Mouse (Mus musculus) layer of hippocampus, adult 9-11 months (tissue): ENCODE measurements around the gene Siah1b.

Source experiments
- DNase-seq: peaks from one replicate; pipeline ENCODE4 v3.0.0; 2022

The Siah1b gene

GRCm38 (mm10) chrX:164076040-164076775 is at the start of gene Siah1b:
Siah1b (minus strand) TSS chrX:164076493.
- DNase-seq, result peak; percentile 96

GRCm38 (mm10) chrX:164123942-164124341 is 47.6 kb upstream of the Siah1b start:
- no peak for DNase-seq

GRCm38 (mm10) chrX:164113744-164114143 is 37.5 kb upstream of the Siah1b start:
- DNase-seq, result no peak

- DNase-seq, result no peak
Observed at GRCm38 (mm10) chrX:164111146-164111545, 34.9 kb upstream of the Siah1b start.

- no peak for DNase-seq
Observed at GRCm38 (mm10) chrX:164102656-164103055, 26.4 kb upstream of the Siah1b start.

GRCm38 (mm10) chrX:164102198-164102597 is 25.9 kb upstream of the Siah1b start:
- no peak for DNase-seq

- no peak for DNase-seq
Observed at GRCm38 (mm10) chrX:164101483-164101882, 25.2 kb upstream of the Siah1b start.

GRCm38 (mm10) chrX:164095838-164096237 is 19.5 kb upstream of the Siah1b start:
- DNase-seq, result no peak

- no peak for DNase-seq
Observed at GRCm38 (mm10) chrX:164093435-164093834, 17.1 kb upstream of the Siah1b start.

GRCm38 (mm10) chrX:164092300-164093169 is 16.2 kb upstream of the Siah1b start:
- DNase-seq, result no peak

- no peak for DNase-seq
Observed at GRCm38 (mm10) chrX:164089916-164090315, 13.6 kb upstream of the Siah1b start.

- DNase-seq, result no peak
Observed at GRCm38 (mm10) chrX:164088582-164088981, 12.3 kb upstream of the Siah1b start, which contains the start of gene Cltrn. Cltrn (plus strand) TSS chrX:164088830.

- no peak for DNase-seq
Observed at GRCm38 (mm10) chrX:164082030-164082429, 5.7 kb upstream of the Siah1b start.

- DNase-seq, result no peak
Observed at GRCm38 (mm10) chrX:164068968-164069367, 7.3 kb downstream of the Siah1b start.

- DNase-seq, result peak; percentile 25
Observed at GRCm38 (mm10) chrX:164066185-164066584, 10.1 kb downstream of the Siah1b start.

GRCm38 (mm10) chrX:164059070-164059469 is 17.2 kb downstream of the Siah1b start:
- no peak for DNase-seq

- no peak for DNase-seq
Observed at GRCm38 (mm10) chrX:164058523-164058922, 17.8 kb downstream of the Siah1b start.

GRCm38 (mm10) chrX:164055726-164056125 is 20.6 kb downstream of the Siah1b start:
- DNase-seq, result no peak

- DNase-seq, result no peak
Observed at GRCm38 (mm10) chrX:164046736-164047135, 29.6 kb downstream of the Siah1b start.

- DNase-seq, result peak; percentile 33
Observed at GRCm38 (mm10) chrX:164042069-164042468, 34.2 kb downstream of the Siah1b start.

GRCm38 (mm10) chrX:164038882-164039281 is 37.4 kb downstream of the Siah1b start:
- no peak for DNase-seq

- no peak for DNase-seq
Observed at GRCm38 (mm10) chrX:164035931-164036330, 40.4 kb downstream of the Siah1b start.

- no peak for DNase-seq
Observed at GRCm38 (mm10) chrX:164035401-164035800, 40.9 kb downstream of the Siah1b start.

- DNase-seq, result no peak
Observed at GRCm38 (mm10) chrX:164032526-164032925, 43.8 kb downstream of the Siah1b start.
